Mouse (Mus musculus): ENCODE data around the gene Sync.

Sync gene

DNA sequence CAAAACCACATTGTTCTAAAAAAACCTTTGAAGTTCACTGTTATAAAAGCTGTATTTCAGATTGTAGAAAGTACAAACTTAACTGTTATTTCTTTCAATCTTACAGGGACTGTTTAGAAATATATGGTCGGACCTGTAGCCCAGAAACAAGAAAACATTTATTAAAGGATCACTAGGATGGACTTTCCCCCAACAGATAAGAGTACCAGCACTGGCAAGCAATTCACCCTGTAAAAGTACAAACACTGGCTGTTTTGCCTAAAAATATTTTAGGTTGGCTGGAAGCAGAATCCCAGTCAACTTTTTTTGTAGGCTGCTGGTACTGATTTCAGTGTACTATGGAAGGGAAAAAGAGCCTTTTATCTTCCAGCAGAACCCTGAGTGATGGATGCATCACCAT, 20.5 kb downstream of the Sync start:
- no peak for DNase-seq

DNA sequence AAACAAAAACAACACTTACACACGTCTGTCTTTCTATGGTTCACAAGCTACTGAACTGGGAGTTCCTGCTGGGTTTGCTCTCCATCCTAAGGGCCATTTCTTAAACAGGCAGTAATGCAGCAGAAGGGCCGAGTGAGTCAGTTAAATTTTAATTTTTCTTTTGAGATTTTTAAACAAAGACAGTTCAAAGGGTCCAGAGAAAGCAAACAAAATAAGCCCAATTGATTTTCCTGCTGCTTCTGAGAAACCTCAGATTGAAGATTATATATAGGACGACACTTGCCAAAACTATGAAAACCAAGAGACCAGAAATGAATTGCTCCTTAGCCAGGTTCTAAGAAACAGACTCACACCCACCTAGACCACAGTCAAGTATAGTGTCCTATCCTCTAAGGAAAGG, 26.5 kb downstream of the Sync start:
- DNase-seq: no peak

DNA sequence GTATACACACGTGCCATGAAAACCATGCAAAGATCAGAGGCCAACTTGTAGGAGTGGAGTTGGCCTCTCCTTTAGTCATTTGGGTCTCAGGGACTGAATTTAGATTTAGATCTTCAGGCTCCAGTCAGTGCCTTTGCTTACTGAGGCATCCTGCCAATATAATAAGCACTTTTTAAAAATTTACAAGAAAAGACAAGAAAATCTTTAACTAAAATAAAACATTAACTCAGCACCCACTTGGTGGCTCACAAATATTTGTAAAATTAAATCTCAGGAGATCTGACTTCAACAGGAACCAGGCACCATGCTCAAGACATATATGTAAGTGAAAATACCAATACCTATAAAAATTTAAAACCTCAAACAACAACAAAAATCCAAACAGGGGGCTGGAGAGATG, 33.5 kb downstream of the Sync start:
- no peak for DNase-seq

DNA sequence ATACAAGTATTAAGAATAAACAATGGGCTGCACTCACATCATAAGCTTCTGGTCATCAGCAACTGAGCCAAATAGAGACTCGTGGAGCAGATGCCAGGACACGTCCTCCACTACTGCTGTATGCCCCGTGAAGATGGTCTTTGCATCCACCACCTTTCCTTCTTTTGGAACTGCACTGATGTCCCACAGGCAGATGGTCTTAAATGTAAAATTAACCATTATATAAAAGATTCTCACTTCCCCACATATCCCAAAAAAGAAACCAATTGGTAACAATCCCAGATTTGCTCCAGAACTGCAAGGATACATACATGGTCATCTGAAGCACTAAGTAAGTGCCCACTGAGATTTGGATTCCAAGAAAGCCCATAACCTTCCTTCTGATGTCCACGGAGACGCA, 34.6 kb downstream of the Sync start:
- no peak for DNase-seq

DNA sequence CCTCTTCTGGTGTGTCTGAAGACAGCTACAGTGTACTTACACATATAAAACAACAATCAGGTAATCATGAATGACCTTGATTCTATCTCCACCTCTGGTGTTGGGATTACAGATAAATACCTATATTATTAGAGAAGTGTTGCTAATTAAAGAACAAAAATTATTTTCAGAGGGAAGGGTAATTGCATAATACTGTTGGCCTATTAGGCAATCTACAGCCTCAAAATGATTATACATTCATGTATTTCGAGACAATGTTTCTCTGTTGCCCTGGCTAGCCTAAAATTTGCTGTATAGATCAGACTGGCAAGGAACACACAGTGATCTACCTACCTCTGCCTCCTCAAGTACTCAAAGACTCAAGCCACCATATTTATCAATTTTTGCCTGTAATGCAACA, 36.1 kb downstream of the Sync start:
- DNase-seq: no peak

DNA sequence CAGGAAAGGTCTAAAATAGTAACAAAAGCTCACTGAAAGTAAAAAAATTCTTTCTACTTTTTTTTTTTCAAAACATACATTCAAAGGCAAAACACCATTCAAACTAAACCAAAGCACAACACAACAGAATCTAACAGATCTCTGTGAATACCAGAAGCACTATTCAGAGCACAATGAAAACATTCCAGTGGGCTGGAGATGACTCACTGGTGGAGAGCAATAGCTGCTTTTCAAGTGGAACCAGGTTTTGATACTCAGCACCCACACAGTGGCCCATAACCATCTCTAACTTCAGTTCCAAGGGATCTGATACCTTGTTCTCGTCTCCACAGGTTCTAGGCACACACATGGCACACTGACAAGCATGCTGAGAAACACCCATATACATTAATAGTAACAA, 37.3 kb downstream of the Sync start:
- DNase-seq: no peak

DNA sequence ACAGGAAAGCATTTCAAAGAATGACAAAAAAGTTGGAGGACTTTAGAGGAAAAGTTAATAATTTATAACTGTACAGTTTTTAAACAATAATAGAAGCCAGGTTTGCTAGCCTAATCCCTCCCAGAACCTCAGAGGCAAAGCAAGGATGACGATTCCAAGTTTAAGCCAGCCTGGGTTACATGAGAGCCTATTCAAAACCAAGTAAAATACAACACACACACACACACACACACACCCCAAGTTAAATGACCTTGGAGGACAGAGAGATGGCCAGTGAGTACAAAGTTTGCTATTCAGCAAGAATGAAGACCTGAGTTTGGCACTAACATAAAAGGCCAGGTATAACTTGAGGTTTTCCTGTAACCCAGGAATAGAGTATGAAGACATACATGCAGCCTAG, 38.8 kb downstream of the Sync start:
- DNase-seq: peak; percentile 37

DNA sequence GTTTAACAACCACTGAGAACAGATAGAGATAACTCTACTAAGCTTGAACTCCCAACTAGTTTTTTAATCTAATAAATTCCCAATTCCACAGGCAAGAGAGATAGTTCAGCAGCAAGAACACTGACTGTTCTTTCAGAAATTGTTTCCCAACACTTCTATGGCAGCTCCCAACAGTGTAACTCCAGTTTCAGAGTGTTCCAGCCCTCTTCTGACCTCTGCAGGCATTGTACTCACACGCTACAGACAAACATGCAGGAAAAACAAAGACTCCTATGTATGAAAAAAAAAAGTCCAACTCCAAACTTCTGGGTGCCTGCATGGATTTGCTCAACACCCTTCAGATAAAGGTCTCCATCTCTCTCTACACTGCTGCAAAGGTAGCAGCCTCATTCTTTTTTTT, 45.4 kb downstream of the Sync start:
- DNase-seq: peak; percentile 11

DNA sequence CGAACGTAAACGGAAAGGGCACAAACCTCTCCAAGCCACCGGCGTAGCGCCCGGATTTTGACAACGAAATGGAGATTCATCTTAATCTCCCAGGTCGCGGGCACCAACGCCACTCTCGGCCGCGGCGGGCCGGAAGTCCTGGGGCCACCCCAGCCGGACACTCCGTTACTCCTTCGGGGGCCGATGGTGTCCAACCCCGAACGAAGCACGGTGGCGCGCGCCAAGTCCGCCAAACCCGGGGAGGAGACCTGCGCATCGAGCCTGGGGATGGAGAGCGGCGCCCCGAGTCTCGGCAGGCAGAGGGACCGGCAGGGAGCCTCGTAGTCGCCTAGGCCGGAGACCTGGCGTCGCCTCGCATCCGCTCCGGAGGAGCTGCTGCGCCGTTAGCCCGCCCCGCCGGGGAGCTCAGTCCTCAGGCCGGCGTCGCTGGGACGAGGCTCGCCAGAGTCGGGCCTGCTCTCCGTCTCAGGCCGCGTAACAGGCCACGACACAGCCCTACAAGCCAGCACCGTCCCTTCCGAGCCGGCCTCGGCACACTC, 47.3 kb downstream of the Sync start:
- no peak for DNase-seq

DNA sequence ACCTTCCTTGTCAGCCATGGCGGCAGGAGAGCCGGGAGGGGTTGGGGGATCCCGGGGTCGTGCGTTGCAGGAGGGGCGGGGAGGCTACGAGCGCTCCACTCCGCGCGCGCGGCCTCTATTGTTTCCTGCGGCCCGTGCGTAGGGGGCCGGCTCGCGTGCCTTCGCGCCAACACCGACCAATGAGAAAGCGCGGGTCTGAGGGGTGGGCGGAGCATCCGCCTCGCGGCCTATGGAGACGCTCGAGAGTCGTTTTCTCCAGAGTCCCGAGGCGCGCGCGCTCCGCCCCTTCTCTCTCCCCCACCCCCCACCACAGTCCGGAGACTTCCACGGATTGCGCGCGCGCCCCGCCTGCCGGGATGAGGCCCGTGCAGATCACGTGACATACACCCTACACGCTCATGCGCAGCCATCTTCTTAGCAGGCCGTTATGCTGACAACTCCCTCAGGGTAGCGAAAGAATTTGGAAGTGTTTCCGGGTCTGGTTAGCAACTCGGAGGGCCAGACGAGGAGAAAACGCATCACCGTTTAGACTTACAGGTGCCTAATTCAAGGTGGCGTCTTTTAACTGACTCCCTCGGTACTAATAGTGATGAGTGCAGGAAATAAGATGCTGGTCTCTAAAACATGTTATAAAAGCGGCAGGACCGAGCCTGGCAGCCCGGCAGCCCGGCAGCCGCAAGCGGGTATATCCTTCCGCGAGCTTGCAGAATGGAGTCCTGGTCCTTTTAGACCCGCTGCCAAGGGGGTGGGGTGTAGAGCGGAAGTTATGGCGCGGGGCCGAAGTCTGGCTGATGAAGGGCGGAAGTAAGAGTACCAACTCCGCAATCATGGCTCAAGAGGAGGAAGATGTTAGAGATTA, 48.0 kb downstream of the Sync start, which contains the start of the genes Rbbp4 and Zbtb8os:
Gene Rbbp4, minus strand, starts transcription at position 155 of the 859 bp plus-strand sequence.
Gene Zbtb8os, plus strand, starts transcription at position 480 of the 859 bp plus-strand sequence.
- peak; percentile 99 for DNase-seq

DNA sequence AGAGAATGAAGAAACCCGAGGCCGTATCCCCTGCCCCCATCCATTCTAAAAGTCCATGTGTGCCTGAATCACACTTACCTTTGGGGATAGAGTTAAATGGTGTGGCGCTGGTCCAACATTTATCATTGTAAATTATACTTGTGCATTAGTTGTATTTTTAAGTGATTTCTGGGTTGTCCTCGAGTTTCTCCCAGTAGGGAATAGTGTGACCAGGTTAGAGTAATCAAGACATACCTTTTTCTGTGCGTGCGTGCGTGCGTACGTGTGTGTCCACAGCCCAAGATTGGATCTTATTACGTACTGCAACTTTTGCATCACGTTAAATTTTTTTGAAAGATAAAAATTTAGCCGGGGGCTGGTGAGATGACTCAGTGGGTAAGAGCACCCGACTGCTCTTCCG, 48.9 kb downstream of the Sync start:
- no peak for DNase-seq

DNA sequence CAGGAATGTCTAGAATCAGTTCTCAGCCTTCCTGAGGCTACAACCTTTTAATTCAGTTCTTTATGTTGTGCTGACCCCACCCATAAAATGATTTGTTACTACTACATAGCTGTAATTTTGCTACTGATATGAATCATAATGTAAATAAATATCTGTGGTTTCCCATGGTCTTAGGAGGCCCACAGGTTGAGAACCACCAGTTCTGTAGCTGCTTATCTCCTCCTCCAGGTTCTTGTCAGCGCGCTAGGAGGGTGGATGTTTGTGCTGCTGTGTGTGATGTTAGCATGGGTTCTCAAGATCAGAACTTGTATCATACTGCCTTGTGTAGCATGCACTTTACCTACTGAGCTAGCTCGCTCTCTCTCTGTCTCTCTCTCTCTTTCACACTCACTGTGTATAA, 52.3 kb downstream of the Sync start:
- no peak for DNase-seq

DNA sequence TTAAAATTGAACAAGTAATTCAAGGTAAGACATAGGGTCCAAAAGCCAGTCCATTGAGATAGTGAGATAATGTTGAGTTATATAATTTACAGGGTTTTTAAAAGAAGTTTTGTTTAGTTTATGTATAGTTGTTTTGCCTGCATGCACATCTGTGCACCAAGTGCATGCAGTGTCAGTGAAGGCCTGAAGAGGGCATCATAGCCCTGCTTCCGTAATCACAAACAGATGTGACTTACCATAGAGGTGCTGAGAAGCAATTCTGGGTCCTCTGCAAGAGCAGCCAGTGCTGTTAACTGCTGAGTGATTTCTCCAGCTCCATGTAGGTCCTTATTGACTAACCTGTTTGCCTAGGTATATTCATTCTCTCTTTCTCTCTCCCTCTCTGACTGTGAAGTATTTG, 54.5 kb downstream of the Sync start:
- DNase-seq: no peak

DNA sequence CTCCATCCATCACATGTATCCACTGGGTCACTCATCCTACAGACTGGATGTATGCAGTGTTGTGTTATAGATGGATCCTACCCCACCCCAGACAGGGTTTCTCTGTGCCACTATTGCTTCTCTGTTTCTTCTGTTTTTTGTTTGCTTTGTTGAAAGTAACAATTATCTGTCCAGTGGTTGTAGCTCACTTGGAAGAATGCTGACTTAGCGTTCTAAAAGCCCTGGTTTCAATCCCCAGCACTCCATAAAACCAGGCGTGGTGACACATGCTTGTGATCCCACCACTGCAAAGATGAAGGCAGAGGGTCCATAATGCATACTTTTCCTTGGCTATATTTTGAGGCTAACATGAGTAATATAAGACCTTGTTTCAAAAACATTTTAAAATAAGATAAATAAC, 55.3 kb downstream of the Sync start:
- no peak for DNase-seq

DNA sequence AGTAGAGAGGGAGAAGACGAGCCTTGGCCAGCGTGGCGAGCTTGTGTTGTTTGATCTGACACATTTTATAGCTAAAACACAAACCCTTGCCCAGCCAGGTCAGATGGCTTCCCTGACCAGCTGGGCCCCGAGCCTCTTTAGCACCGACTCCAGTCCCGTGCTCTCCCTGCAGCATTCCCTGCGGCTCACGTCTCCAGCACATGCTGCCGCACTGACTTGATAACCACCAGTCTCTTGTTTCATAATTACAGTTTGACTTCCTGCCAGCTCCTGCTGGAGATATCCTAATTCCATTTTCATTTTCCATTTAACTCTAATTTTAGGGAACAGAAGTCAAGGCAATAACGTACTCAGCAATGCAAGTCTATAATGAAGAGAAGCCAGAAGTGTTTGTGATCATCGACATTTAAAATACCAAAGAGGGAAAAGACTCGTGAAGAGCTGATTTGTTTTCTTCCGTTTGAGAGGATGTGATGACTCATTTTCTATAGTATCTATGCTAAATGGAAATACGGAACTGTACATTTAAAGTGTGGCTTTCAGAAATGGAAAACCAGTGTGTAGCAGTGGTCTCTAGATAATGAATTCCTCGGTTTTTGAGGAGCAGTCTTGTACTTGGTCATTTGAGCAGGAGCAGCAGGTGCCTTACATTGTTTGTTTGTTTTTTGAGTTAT, 59.2 kb downstream of the Sync start:
- peak; percentile 28 for DNase-seq

DNA sequence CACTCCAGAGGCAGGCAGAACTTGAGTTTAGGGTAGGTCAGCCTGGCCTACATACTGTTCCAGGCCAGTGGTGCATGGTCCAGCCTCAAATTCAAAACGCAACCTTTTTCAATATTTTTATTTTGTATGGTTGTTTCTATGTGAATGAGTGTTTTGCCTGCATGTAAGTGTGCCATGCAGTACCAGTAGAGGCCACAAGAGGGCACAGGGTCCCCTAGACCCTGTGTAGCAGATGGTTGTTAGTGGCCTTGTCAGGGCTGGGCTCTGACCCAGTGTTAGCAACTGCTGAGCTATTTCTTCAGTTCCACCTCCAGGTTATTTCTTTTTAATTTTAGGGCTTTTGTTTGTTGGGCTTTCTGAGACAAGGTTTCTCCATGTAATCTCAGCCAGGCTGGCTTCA, 63.2 kb downstream of the Sync start:
- peak; percentile 84 for DNase-seq

DNA sequence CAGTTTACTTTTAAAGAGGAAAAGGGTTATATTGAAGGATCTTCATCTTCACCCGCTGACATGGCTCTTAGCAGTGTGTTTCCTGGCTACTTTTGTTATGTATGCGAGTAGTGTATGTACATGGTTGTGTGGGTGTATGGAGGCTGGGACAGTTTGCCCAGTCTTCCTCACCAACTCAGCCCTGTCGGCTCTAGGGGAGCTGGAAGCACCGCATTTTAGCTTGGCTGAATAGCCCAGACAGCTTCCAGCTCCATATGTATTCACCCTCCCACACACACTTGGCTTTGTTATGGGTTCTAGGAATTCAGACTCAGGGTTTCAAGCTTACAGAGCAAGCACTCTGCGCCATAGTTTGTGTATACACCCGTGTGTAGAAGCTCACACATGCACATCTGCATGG, 63.7 kb downstream of the Sync start:
- DNase-seq: no peak

DNA sequence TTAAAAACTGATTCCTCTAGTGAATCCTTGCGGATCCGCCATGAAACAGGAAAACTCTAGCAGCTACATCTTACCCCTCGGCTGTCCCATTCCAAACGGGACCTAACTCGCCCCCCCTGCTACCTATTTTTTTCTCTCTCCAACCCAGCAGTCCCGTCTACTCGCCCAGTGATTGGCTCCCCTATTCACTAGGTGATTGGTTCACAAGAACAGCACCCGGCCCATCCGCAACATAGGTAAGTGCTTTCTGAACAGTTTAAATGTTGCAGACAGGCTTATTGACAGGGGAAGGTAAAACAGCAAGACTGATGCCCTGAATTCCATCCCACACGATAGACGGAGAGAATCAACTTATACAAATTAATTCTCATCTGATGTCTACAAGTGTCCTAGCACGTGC, 65.8 kb downstream of the Sync start:
- no peak for DNase-seq

DNA sequence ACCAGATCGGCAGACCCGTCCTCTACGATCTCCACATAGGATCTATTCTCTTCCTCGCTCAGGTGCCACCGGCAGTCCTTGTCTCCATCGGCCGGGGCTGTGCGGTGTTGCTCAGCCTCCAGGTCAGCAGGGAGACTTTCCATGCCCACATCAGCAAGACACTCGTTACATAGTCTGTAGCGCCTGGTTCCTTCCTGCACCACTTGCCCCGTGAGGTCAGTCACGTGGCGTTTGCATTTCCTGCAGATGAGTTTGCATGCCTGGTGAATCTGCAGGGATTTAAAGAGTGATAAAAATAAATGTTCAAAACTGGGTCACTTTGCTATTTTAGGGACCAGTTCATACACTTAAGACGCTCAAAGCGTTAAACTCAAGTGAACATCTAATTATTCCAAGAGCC, 66.8 kb downstream of the Sync start:
- no peak for DNase-seq

DNA sequence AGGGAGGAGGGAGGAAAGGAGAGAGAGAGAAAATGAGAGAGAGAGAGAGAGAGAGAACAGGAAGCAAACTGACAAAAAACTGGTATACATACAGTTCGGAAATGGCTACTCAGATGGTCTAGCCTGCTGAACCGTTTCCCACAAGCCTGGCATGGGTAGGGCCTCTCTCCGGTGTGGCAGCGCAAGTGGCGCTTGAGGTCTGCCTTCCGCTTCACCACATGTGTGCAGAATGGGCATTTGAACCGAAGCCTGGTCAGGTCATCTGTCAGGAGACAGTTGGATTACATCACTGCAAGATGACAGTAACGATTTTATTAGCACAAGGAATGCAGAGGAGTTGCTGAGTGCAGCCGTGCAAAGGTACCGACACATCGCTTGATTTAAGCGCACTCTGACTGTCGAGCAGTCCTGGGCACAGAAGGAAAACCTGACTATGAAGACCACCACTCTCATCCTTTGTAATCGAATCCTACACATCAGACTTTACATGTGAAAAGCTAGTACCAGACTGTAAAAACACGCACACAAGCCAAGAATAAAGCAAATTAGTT, 70.3 kb downstream of the Sync start:
- no peak for DNase-seq
